Mouse (Mus musculus) cerebellum, adult 2 months (tissue): Measurements from ENCODE around the gene Gm43552.

Experiments
- CTCF ChIP-seq: fragments of 200-500 bp; IDR thresholded peaks from 2 replicates; pipeline ENCODE4 v1.5.1; 2011; ENCODE audit warnings: low read depth, mild to moderate bottlenecking, control low read depth, low read length, moderate library complexity, borderline replicate concordance; ENCODE audit not compliant: insufficient read depth
- POLR2A ChIP-seq: fragments of 200-500 bp; IDR thresholded peaks from 2 replicates; pipeline ENCODE4 v1.6.1; 2011; ENCODE audit warnings: low read length, control low read depth, borderline replicate concordance; ENCODE audit not compliant: insufficient read depth

DNA sequence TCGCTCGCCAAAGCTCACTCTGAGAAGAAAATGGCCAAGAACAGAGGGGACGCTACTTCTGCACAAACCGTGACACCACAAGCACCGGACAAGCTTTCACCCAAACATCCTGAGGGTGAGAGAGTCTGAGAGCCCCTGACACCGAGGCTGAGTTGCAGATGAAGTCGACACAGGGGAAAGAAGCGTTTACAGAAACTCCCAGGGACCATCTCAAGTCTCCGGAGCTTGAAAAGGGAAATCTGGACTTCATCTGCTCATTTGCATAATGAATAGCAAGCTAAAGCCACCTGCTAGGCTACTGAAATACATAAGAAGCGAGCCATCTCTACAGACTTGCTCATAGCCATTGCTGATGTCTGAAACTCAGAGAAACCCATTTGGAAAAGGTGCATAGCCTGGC lies 73.5 kb downstream of the Gm43552 start:
- no peak for TF ChIP-seq CTCF
- no peak for TF ChIP-seq POLR2A
